Mouse (Mus musculus): ENCODE measurements at regions not wholly inside any gene's neighbourhood (a gene's known extent, or its start where the extent isn't known, plus 50 kb on each side); places are given as distances from the start of the nearest gene placed in this dataset.

GRCm38 (mm10) chr8:115522527-115522926 lies 185.1 kb downstream of the Maf start:
- TF ChIP-seq CTCF (IDR thresholded peaks at IDR 0.05; ENCODE audit: control insufficient read depth, insufficient read depth, insufficient replicate concordance, low read depth, low read length) (no peak), POLR2A (IDR thresholded peaks at IDR 0.05; ENCODE audit: control insufficient read depth, low read depth, low read length) (no peak)
- no peaks in the 10 kb centered on the region for H3K36me3 ChIP-seq (ENCODE audit: control insufficient read depth, insufficient read depth, low read length)
- H3K27me3 ChIP-seq (ENCODE audit: control insufficient read depth, insufficient read depth, low read length), result no peaks in the 10 kb centered on the region

GRCm38 (mm10) chr8:115515647-115516046 lies 191.9 kb downstream of the Maf start:
- Histone ChIP-seq H3K4me3 (ENCODE audit: control insufficient read depth, low read depth, low read length) (no peak overlapping the region), H3K36me3 (ENCODE audit: control insufficient read depth, insufficient read depth, low read length) (no peaks in the 10 kb centered on the region), H3K27me3 (ENCODE audit: control insufficient read depth, insufficient read depth, low read length) (no peaks in the 10 kb centered on the region), H3K4me1 (ENCODE audit: control insufficient read depth, insufficient read depth, low read length) (peaks cover 3% of the 10 kb centered on the region; the same call in 1 of the 2 replicates), H3K27ac (ENCODE audit: control insufficient read depth, insufficient read depth, low read depth, low read length) (no peak overlapping the region)
- TF ChIP-seq CTCF (IDR thresholded peaks at IDR 0.05; ENCODE audit: control insufficient read depth, insufficient read depth, insufficient replicate concordance, low read depth, low read length), result no peak
- TF ChIP-seq POLR2A (IDR thresholded peaks at IDR 0.05; ENCODE audit: control insufficient read depth, low read depth, low read length), result no peak

More at GRCm38 (mm10) chr8:115522527-115522926, 185.1 kb downstream of the Maf start:
- H3K27ac ChIP-seq (ENCODE audit: control insufficient read depth, insufficient read depth, low read depth, low read length), result no peak overlapping the region
- H3K4me1 ChIP-seq (ENCODE audit: control insufficient read depth, insufficient read depth, low read length), result peaks cover 3% of the 10 kb centered on the region; the same call in 1 of the 2 replicates
- H3K4me3 ChIP-seq (ENCODE audit: control insufficient read depth, low read depth, low read length), result no peak overlapping the region

GRCm38 (mm10) chr8:115514485-115514884 lies 193.1 kb downstream of the Maf start:
- TF ChIP-seq CTCF (IDR thresholded peaks at IDR 0.05; ENCODE audit: control insufficient read depth, insufficient read depth, insufficient replicate concordance, low read depth, low read length) (no peak), POLR2A (IDR thresholded peaks at IDR 0.05; ENCODE audit: control insufficient read depth, low read depth, low read length) (no peak)
- Histone ChIP-seq H3K27me3 (ENCODE audit: control insufficient read depth, insufficient read depth, low read length) (no peaks in the 10 kb centered on the region), H3K36me3 (ENCODE audit: control insufficient read depth, insufficient read depth, low read length) (no peaks in the 10 kb centered on the region), H3K4me3 (ENCODE audit: control insufficient read depth, low read depth, low read length) (no peak overlapping the region), H3K4me1 (ENCODE audit: control insufficient read depth, insufficient read depth, low read length) (peaks cover 3% of the 10 kb centered on the region; the same call in 1 of the 2 replicates), H3K27ac (ENCODE audit: control insufficient read depth, insufficient read depth, low read depth, low read length) (no peak overlapping the region)

- no peaks in the 10 kb centered on the region for H3K4me1 ChIP-seq (ENCODE audit: control insufficient read depth, insufficient read depth, low read length)
- no peaks in the 10 kb centered on the region for H3K36me3 ChIP-seq (ENCODE audit: control insufficient read depth, insufficient read depth, low read length)
- H3K27ac ChIP-seq (ENCODE audit: control insufficient read depth, insufficient read depth, low read depth, low read length), result no peak overlapping the region
- H3K4me3 ChIP-seq (ENCODE audit: control insufficient read depth, low read depth, low read length), result no peak overlapping the region
- no peaks in the 10 kb centered on the region for H3K27me3 ChIP-seq (ENCODE audit: control insufficient read depth, insufficient read depth, low read length)
- no peak for TF ChIP-seq POLR2A (IDR thresholded peaks at IDR 0.05; ENCODE audit: control insufficient read depth, low read depth, low read length)
- no peak for TF ChIP-seq CTCF (IDR thresholded peaks at IDR 0.05; ENCODE audit: control insufficient read depth, insufficient read depth, insufficient replicate concordance, low read depth, low read length)
These were observed 200.4 kb downstream of the Maf start for GRCm38 (mm10) chr8:115507180-115507579.

- no peak overlapping the region for H3K4me3 ChIP-seq (ENCODE audit: control insufficient read depth, low read depth, low read length)
- no peak overlapping the region for H3K27ac ChIP-seq (ENCODE audit: control insufficient read depth, insufficient read depth, low read depth, low read length)
- H3K36me3 ChIP-seq (ENCODE audit: control insufficient read depth, insufficient read depth, low read length), result no peaks in the 10 kb centered on the region
- H3K4me1 ChIP-seq (ENCODE audit: control insufficient read depth, insufficient read depth, low read length), result no peaks in the 10 kb centered on the region
- no peaks in the 10 kb centered on the region for H3K27me3 ChIP-seq (ENCODE audit: control insufficient read depth, insufficient read depth, low read length)
- TF ChIP-seq CTCF (IDR thresholded peaks at IDR 0.05; ENCODE audit: control insufficient read depth, insufficient read depth, insufficient replicate concordance, low read depth, low read length), result no peak
- TF ChIP-seq POLR2A (IDR thresholded peaks at IDR 0.05; ENCODE audit: control insufficient read depth, low read depth, low read length), result no peak
These were observed 200.9 kb downstream of the Maf start for GRCm38 (mm10) chr8:115506741-115507140.

GRCm38 (mm10) chr8:115496016-115496415 lies 211.6 kb downstream of the Maf start:
- no peaks in the 10 kb centered on the region for H3K4me1 ChIP-seq (ENCODE audit: control insufficient read depth, insufficient read depth, low read length)
- no peak overlapping the region for H3K4me3 ChIP-seq (ENCODE audit: control insufficient read depth, low read depth, low read length)
- no peak overlapping the region for H3K27ac ChIP-seq (ENCODE audit: control insufficient read depth, insufficient read depth, low read depth, low read length)
- H3K27me3 ChIP-seq (ENCODE audit: control insufficient read depth, insufficient read depth, low read length), result no peaks in the 10 kb centered on the region
- no peaks in the 10 kb centered on the region for H3K36me3 ChIP-seq (ENCODE audit: control insufficient read depth, insufficient read depth, low read length)
- no peak for TF ChIP-seq POLR2A (IDR thresholded peaks at IDR 0.05; ENCODE audit: control insufficient read depth, low read depth, low read length)
- TF ChIP-seq CTCF (IDR thresholded peaks at IDR 0.05; ENCODE audit: control insufficient read depth, insufficient read depth, insufficient replicate concordance, low read depth, low read length), result no peak

GRCm38 (mm10) chr8:115494353-115494752 lies 213.2 kb downstream of the Maf start:
- H3K27ac ChIP-seq (ENCODE audit: control insufficient read depth, insufficient read depth, low read depth, low read length), result no peak overlapping the region
- H3K36me3 ChIP-seq (ENCODE audit: control insufficient read depth, insufficient read depth, low read length), result no peaks in the 10 kb centered on the region
- H3K4me1 ChIP-seq (ENCODE audit: control insufficient read depth, insufficient read depth, low read length), result no peaks in the 10 kb centered on the region
- H3K4me3 ChIP-seq (ENCODE audit: control insufficient read depth, low read depth, low read length), result no peak overlapping the region
- TF ChIP-seq CTCF (IDR thresholded peaks at IDR 0.05; ENCODE audit: control insufficient read depth, insufficient read depth, insufficient replicate concordance, low read depth, low read length), result no peak
- no peak for TF ChIP-seq POLR2A (IDR thresholded peaks at IDR 0.05; ENCODE audit: control insufficient read depth, low read depth, low read length)
- no peaks in the 10 kb centered on the region for H3K27me3 ChIP-seq (ENCODE audit: control insufficient read depth, insufficient read depth, low read length)

GRCm38 (mm10) chr8:115486904-115487303 lies 220.7 kb downstream of the Maf start:
- Histone ChIP-seq H3K27ac (ENCODE audit: control insufficient read depth, insufficient read depth, low read depth, low read length) (no peak overlapping the region), H3K4me1 (ENCODE audit: control insufficient read depth, insufficient read depth, low read length) (no peaks in the 10 kb centered on the region), H3K4me3 (ENCODE audit: control insufficient read depth, low read depth, low read length) (no peak overlapping the region), H3K27me3 (ENCODE audit: control insufficient read depth, insufficient read depth, low read length) (no peaks in the 10 kb centered on the region), H3K36me3 (ENCODE audit: control insufficient read depth, insufficient read depth, low read length) (no peaks in the 10 kb centered on the region)
- TF ChIP-seq CTCF (IDR thresholded peaks at IDR 0.05; ENCODE audit: control insufficient read depth, insufficient read depth, insufficient replicate concordance, low read depth, low read length), result no peak
- TF ChIP-seq POLR2A (IDR thresholded peaks at IDR 0.05; ENCODE audit: control insufficient read depth, low read depth, low read length), result no peak

All from testis, adult 2 months (tissue).